13 mouse cellular contexts compared by ENCODE assay signal in genomic region chr8:107244218-107244617, GRCm38 (mm10). TPM values are rescaled to one million over a fixed set of nuclear protein-coding genes. Genes with fewer than 3 reads are reported as not detected.
DNase-seq lines count a peak whose midpoint lies in the region.
"Had no signal": no experiment of that assay in that cellular context is flagged by ENCODE, and none has a peak within 500 bp of the region (broad histone marks: within the 10 kb centered on the region; RNA-seq: fewer than 3 reads in every experiment).

No protein-coding gene starts in this region.

- DNase-seq in adrenal gland, adult 2 months = peak; percentile 61
- DNase-seq in adrenal gland, adult 8-10 months = no peak
- DNase-seq in lung, postnatal 10 days = peak; percentile 14
- DNase-seq in lung, postnatal 4 days = no peak
- peak; percentile 48 to 64 for DNase-seq in adrenal gland, postnatal 36 days
- DNase-seq in gastrocnemius, postnatal 25 days = peak; percentile 23
- no peak for DNase-seq in cerebellum, adult 8-10 months
- no peak for DNase-seq in cerebellum, adult 11 months
- DNase-seq: cerebellum, postnatal 36 days; heart, postnatal 4 days; kidney, adult 18-20 months; kidney, postnatal 4 days; thymus, postnatal 14 days had no signal

RNA-seq across cellular contexts. Expression of gene Nfat5, which starts 49.1 kb away (rescaled TPM):
- total RNA-seq in adrenal gland, adult 2 months (2021) = 100 to 1,000 TPM in 1 of 2 experiments, 10 to 100 TPM in 1; 89.8 to 141 TPM
- 31.2 and 33.9 TPM in 2 replicates for polyA plus RNA-seq in adrenal gland, adult 2 months (2012; rRNA removed)
- total RNA-seq in adrenal gland, adult 8-10 months (2022) = 100 to 1,000 TPM; 130 to 228 (median 173) TPM
- 100 to 1,000 TPM; 127 to 137 TPM for total RNA-seq in adrenal gland, postnatal 36 days (2021)
- total RNA-seq in gastrocnemius, postnatal 25 days (2021) = 10 to 100 TPM; 14.4 to 16.9 TPM

Comparison
In these comparisons a context has a peak if more than half of its experiments do, and no peak if none do; other contexts are left out.
1. DNase-seq: peak in adrenal gland, adult 2 months (single experiment), lung, postnatal 10 days (single experiment), adrenal gland, postnatal 36 days (2 of 2) and gastrocnemius, postnatal 25 days (single experiment); none in adrenal gland, adult 8-10 months (single experiment), lung, postnatal 4 days (0 of 2), cerebellum, adult 8-10 months (single experiment) and cerebellum, adult 11 months (single experiment).
2. RNA of gene Nfat5, which starts 49.1 kb away (total RNA-seq): 130 to 228 TPM in adrenal gland, adult 8-10 months, 89.8 to 141 TPM in adrenal gland, adult 2 months and 127 to 137 TPM in adrenal gland, postnatal 36 days; 14.4 to 16.9 TPM in gastrocnemius, postnatal 25 days; every median in the first group is over 4 times any median in the second.